Mouse (Mus musculus) T-helper 1 cell (primary cell): ENCODE results near the gene Mfsd12.

Source experiments
- in situ Hi-C: fragments of 300-600 bp; cut with MboI, MseI; formaldehyde crosslinking; loops from one replicate; pipeline ENCODE4 v1.15.1; 2025; ENCODE audit warnings: high pct_unique_total_duplicates

Gene Mfsd12

GRCm38 (mm10) chr10:81355533-81355932 is 1.8 kb upstream of the Mfsd12 start:
- in situ Hi-C loops: no loop called here

- in situ Hi-C loops: no loop called here
Measured at GRCm38 (mm10) chr10:81356352-81356990, 820 bp upstream of the Mfsd12 start.

GRCm38 (mm10) chr10:81358209-81358608 is 918 bp downstream of the Mfsd12 start:
- in situ Hi-C loops: no loop called here

GRCm38 (mm10) chr10:81358841-81359240 is 1.6 kb downstream of the Mfsd12 start:
- in situ Hi-C loops: no loop called here

GRCm38 (mm10) chr10:81360721-81361120 is 3.4 kb downstream of the Mfsd12 start:
- in situ Hi-C loops: no loop called here

GRCm38 (mm10) chr10:81362336-81362949 is 5.2 kb downstream of the Mfsd12 start:
- in situ Hi-C loops: no loop called here

- in situ Hi-C loops: no loop called here
Measured at GRCm38 (mm10) chr10:81363436-81364346, 6.4 kb downstream of the Mfsd12 start.

GRCm38 (mm10) chr10:81364666-81365065 is 7.4 kb downstream of the Mfsd12 start:
- in situ Hi-C loops: no loop called here

- in situ Hi-C loops: no loop called here
Measured at GRCm38 (mm10) chr10:81365073-81365472, 7.8 kb downstream of the Mfsd12 start.

GRCm38 (mm10) chr10:81365672-81366476 is 8.6 kb downstream of the Mfsd12 start, which contains the start of gene 4930404N11Rik:
TSS of gene 4930404N11Rik (minus strand) at chr10:81365816.
- in situ Hi-C loops: no loop called here

- in situ Hi-C loops: no loop called here
Measured at GRCm38 (mm10) chr10:81366477-81367206, 9.4 kb downstream of the Mfsd12 start.

GRCm38 (mm10) chr10:81367207-81367495 is 9.9 kb downstream of the Mfsd12 start:
- in situ Hi-C loops: no loop called here

- in situ Hi-C loops: loop anchor here (10.0 kb wide), 1 partner anchor 551 kb away; the partner anchor contains the start of gene Oaz1
Measured at GRCm38 (mm10) chr10:81375322-81375721, 18.0 kb downstream of the Mfsd12 start.

GRCm38 (mm10) chr10:81376561-81377361 is 19.5 kb downstream of the Mfsd12 start:
- in situ Hi-C loops: loop anchor here (10.0 kb wide), 1 partner anchor 552 kb away; the partner anchor contains the start of gene Oaz1

GRCm38 (mm10) chr10:81377362-81377664 is 20.0 kb downstream of the Mfsd12 start:
- in situ Hi-C loops: loop anchor here (10.0 kb wide), 1 partner anchor 553 kb away; the partner anchor contains the start of gene Oaz1

GRCm38 (mm10) chr10:81377793-81378552 is 20.7 kb downstream of the Mfsd12 start, which contains the start of gene Fzr1:
TSS of gene Fzr1 (minus strand) at chr10:81378516.
- in situ Hi-C loops: loop anchor here (10.0 kb wide), 1 partner anchor 553 kb away; the partner anchor contains the start of gene Oaz1

GRCm38 (mm10) chr10:81378553-81379182 is 21.4 kb downstream of the Mfsd12 start:
- in situ Hi-C loops: loop anchor here (10.0 kb wide), 1 partner anchor 554 kb away; the partner anchor contains the start of gene Oaz1

- in situ Hi-C loops: loop anchor here (10.0 kb wide), 1 partner anchor 554 kb away; the partner anchor contains the start of gene Oaz1
Measured at GRCm38 (mm10) chr10:81379183-81379553, 21.9 kb downstream of the Mfsd12 start.
